Mouse (Mus musculus) heart, postnatal 0 days (tissue): ENCODE data around the gene Anxa6. TPM values are rescaled to one million over a fixed set of nuclear protein-coding genes. Genes with fewer than 3 reads are reported as not detected.

ENCODE experiments used
- ATAC-seq: fragments of 200-750 bp; cut with Nextera tagmentation; 2 replicates; pipeline ENCODE4 v1.8.0; 2017; ENCODE audit warnings: low read depth, moderate number of reproducible peaks, moderate library complexity; ENCODE audit not compliant: insufficient read depth
- DNase-seq: peaks from one replicate; pipeline ENCODE4 v3.0.0-alpha.2; 2016; ENCODE audit warnings: low spot score
- H3K27ac ChIP-seq: fragments of 300-500 bp; sonication (generic); 2 replicates; pipeline ENCODE4 v1.5.1; 2014; ENCODE audit warnings: low read depth, mild to moderate bottlenecking
- H3K27me3 ChIP-seq: fragments of 300-500 bp; sonication (generic); 2 replicates; pipeline ENCODE4 v1.6.1; 2014; ENCODE audit warnings: low read length, mixed read lengths; ENCODE audit not compliant: control insufficient read depth, insufficient read depth
- H3K36me3 ChIP-seq: fragments of 300-500 bp; sonication (generic); replicated peaks from 2 replicates; pipeline ENCODE4 v1.6.1; 2014; ENCODE audit warnings: low read length, mixed read lengths; ENCODE audit not compliant: control insufficient read depth, insufficient read depth
- H3K4me1 ChIP-seq: fragments of 300-500 bp; sonication (generic); 2 replicates; pipeline ENCODE4 v1.6.1; 2014; ENCODE audit warnings: antibody characterized with exemption; ENCODE audit not compliant: control insufficient read depth, insufficient read depth
- H3K4me2 ChIP-seq: fragments of 300-500 bp; sonication (generic); 2 replicates; pipeline ENCODE4 v1.6.1; 2014; ENCODE audit warnings: low read depth, mild to moderate bottlenecking, low read length, moderate library complexity
- H3K4me3 ChIP-seq: fragments of 300-500 bp; sonication (generic); 2 replicates; pipeline ENCODE4 v1.5.1; 2014; ENCODE audit warnings: low read depth, low read length
- H3K9ac ChIP-seq: fragments of 300-500 bp; sonication (generic); replicated peaks from 2 replicates; pipeline ENCODE4 v1.6.1; 2014; ENCODE audit warnings: low read depth, low read length, mixed read lengths
- H3K9me3 ChIP-seq: fragments of 300-500 bp; sonication (generic); replicated peaks from 2 replicates; pipeline ENCODE4 v1.6.1; 2016; ENCODE audit warnings: low read length; ENCODE audit not compliant: control insufficient read depth
- CTCF ChIP-seq: IDR thresholded peaks from 2 replicates; pipeline ENCODE4 v1.5.1; 2016; ENCODE audit warnings: antibody characterized with exemption, control low read depth, low read depth
- EP300 ChIP-seq: IDR thresholded peaks from 2 replicates; pipeline ENCODE4 v1.6.1; 2016; ENCODE audit warnings: antibody characterized with exemption, low read depth
- WGBS: fragments of 180-500 bp; shearing (Covaris S2); extraction: QIAGEN DNeasy Blood & Tissue Kit; methylation state at CpG from one replicate; pipeline ENCODE4 v1.1.7; 2014; 5-methylcytosine and 5-hydroxymethylcytosine counted together
- polyA plus RNA-seq: library from polyadenylated mRNA; unstranded; fragments of >200 nt; fragmentation: Nextera tagmentation; extraction: Ambion mirVana; gene quantifications from 2 replicates; pipeline ENCODE4 v1.2.1, GENCODE M21; 2015
- total RNA-seq: library from RNA; depleted of rRNA; stranded (reverse); fragments of >200 nt; gene quantifications from 2 replicates; pipeline ENCODE4 v1.2.3, GENCODE M21; 2014; ENCODE audit warnings: low replicate concordance; rRNA removed

The Anxa6 gene
- total and polyA plus RNA-seq, 2 experiments from 2014 or later: 250 to 306 TPM

DNA sequence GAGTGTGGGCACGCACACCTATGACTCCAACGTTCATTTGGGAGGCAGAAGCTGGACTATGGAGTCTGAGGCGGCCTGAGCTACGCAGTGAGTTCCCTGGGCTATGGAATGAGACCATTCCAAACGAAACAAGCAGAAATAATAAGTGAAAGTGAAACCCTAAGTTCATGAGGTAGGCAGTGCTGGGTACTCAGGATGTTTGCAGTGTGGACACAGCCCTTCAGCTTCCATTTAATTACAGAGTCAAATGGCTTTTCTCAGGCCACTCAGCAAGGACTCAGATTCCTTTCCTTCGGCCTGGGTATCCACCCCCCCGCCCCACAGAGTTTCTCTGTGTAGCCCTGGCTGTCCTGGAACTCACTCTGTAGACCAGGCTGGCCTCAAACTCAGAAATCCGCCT is 103.5 kb downstream of the Anxa6 start:
- Histone ChIP-seq H3K36me3 (peaks cover 79% of the 10 kb centered on the region), H3K4me3 (no peak overlapping the region), H3K9me3 (no peaks in the 10 kb centered on the region), H3K4me2 (no peak overlapping the region), H3K4me1 (no peaks in the 10 kb centered on the region), H3K9ac (no peak overlapping the region), H3K27me3 (no peaks in the 10 kb centered on the region), H3K27ac (no peak overlapping the region)
- 86% methylated on average over 8 of the region's 8 CpGs for WGBS
- ATAC-seq (no peak), DNase-seq (no peak)
- TF ChIP-seq EP300 (no peak), CTCF (no peak)

DNA sequence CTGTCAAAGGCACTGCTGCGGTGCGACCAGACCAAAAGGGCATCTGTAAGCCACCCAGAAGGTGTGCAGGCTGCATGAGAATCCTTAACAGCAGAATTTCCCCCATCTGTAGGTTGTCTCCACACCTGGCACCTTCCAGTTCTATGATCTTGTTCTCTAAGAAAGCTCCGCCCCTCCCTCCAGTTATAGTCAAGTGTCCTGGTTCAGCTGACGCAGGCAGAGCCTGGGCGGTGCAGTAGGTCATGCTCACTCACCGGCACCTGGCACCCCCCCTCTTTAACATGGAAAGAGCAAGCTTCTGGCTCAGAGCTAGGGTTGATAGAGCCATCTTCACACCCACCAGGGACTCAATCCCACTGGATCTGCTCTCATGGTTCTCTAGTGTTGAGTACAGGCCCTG is 104.0 kb downstream of the Anxa6 start:
- ATAC-seq (no peak), DNase-seq (no peak)
- H3K27ac ChIP-seq: no peak overlapping the region
- H3K4me2 ChIP-seq: no peak overlapping the region
- TF ChIP-seq CTCF: no peak
- no peak for TF ChIP-seq EP300
- H3K9ac ChIP-seq: no peak overlapping the region
- no peaks in the 10 kb centered on the region for H3K4me1 ChIP-seq
- H3K4me3 ChIP-seq: no peak overlapping the region
- H3K9me3 ChIP-seq: no peaks in the 10 kb centered on the region
- 81% methylated on average over 6 of the region's 6 CpGs for WGBS
- H3K36me3 ChIP-seq: peaks cover 80% of the 10 kb centered on the region
- no peaks in the 10 kb centered on the region for H3K27me3 ChIP-seq

Other genes starting within 250 kb of the Anxa6 start
- 53.6 and 88.5 TPM in 2 replicates for gene Cdc42se2, start 245.8 kb downstream of the Anxa6 start, total RNA-seq
- 44.4 and 50.2 TPM in 2 replicates for gene Cdc42se2, start 245.8 kb downstream of the Anxa6 start, polyA plus RNA-seq
- gene Lyrm7, start 172.5 kb downstream of the Anxa6 start, total RNA-seq: 4.5 and 6.3 TPM in 2 replicates
- gene Lyrm7, start 172.5 kb downstream of the Anxa6 start, polyA plus RNA-seq: 19.2 and 20.2 TPM in 2 replicates
- gene Hint1, start 167.1 kb downstream of the Anxa6 start, total RNA-seq: 704 and 779 TPM in 2 replicates
- 923 and 965 TPM in 2 replicates for gene Hint1, start 167.1 kb downstream of the Anxa6 start, polyA plus RNA-seq
- 114 and 243 TPM in 2 replicates for gene Gpx3, start 131.0 kb downstream of the Anxa6 start, total RNA-seq
- gene Gpx3, start 131.0 kb downstream of the Anxa6 start, polyA plus RNA-seq: 788 and 904 TPM in 2 replicates
- 16.6 and 19.9 TPM in 2 replicates for gene Tnip1, start 70.5 kb downstream of the Anxa6 start, total RNA-seq
- 19.7 and 22.7 TPM in 2 replicates for gene Tnip1, start 70.5 kb downstream of the Anxa6 start, polyA plus RNA-seq
- 17.6 and 22.2 TPM in 2 replicates for gene Ccdc69, start 44.7 kb upstream of the Anxa6 start, total RNA-seq
- gene Ccdc69, start 44.7 kb upstream of the Anxa6 start, polyA plus RNA-seq: 22.0 and 22.3 TPM in 2 replicates
- gene Gm2a, start 64.7 kb upstream of the Anxa6 start, total RNA-seq: 17.2 and 23.9 TPM in 2 replicates
- gene Gm2a, start 64.7 kb upstream of the Anxa6 start, polyA plus RNA-seq: 26.9 and 27.2 TPM in 2 replicates
- gene Slc36a3, start 118.3 kb upstream of the Anxa6 start, total RNA-seq: not detected in 2 replicates
- not detected in 2 replicates for gene Slc36a3, start 118.3 kb upstream of the Anxa6 start, polyA plus RNA-seq
- gene Slc36a2, start 151.6 kb upstream of the Anxa6 start, total RNA-seq: 2.5 and 10.2 TPM in 2 replicates
- 6.6 and 7.0 TPM in 2 replicates for gene Slc36a2, start 151.6 kb upstream of the Anxa6 start, polyA plus RNA-seq
- 6.9 and 7.8 TPM in 2 replicates for gene Slc36a1, start 170.9 kb upstream of the Anxa6 start, total RNA-seq
- gene Slc36a1, start 170.9 kb upstream of the Anxa6 start, polyA plus RNA-seq: 0.71 and 1.00 TPM in 2 replicates